Mouse (Mus musculus): ENCODE measurements around the gene Pth2. TPM values are rescaled to one million over a fixed set of nuclear protein-coding genes. Genes with fewer than 3 reads are reported as not detected.

Gene Pth2
- polyA plus RNA-seq, 1 experiment from 2014 or later: 2.1 TPM

DNA sequence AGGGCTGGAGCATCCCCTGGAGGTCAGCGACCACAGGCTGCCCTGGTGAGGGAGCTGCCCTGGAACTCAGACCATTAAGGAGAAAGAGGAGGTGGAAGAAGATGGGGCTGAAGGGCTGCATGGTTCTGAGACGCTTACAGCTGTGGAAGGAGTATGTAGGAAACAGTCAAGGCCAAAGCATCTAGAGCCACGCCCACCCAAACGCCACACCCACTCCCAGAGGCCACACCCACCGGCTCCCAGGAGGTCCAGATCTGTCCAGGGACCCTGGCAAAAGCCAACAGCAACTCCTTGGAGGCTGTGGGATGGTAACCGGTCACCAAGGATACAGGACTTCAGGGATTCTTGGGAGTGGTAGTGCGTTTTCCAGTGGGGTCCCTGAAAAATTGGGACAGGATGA, 2.2 kb upstream of the Pth2 start:
- Histone ChIP-seq H3K27me3 (peaks cover 99% of the 10 kb centered on the region), H3K9me3 (no peaks in the 10 kb centered on the region), H3K4me2 (replicated peaks) (no peak overlapping the region), H3K4me3 (replicated peaks) (no peak overlapping the region), H3K27ac (no peak overlapping the region), H3K4me1 (replicated peaks) (peaks cover 39% of the 10 kb centered on the region), H3K36me3 (no peaks in the 10 kb centered on the region), H3K9ac (replicated peaks) (no peak overlapping the region)
- WGBS: 16% methylated on average over 7 of the region's 7 CpGs
- no peak for ATAC-seq

DNA sequence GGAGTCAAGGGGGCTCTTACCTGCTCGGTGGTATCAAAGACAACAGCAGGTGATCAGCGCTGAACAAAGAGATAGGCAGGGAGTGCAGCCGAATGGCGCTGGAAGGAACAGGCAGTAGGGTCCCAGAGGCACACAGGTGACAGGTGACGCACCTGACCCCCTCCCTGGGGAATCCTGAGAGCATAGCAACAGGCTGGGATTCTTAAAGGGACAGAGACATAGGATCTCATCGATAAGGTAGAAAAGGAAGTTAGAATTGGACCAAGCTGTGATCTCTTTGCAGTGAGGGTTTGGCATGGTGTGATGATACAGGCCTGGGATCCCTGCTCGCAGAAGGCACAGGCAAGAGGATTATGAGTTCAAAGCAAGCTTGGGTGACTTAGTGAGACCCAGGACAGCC, 1.3 kb upstream of the Pth2 start, which contains the start of gene Gfy:
Gene Gfy, minus strand, starts transcription at position 101 of the 400 bp plus-strand sequence.
- Histone ChIP-seq H3K9ac (replicated peaks) (no peak within 1 kb of the TSS), H3K27ac (no peak within 1 kb of the TSS), H3K9me3 (no peaks in the 10 kb centered on the region), H3K4me1 (replicated peaks) (peaks cover 40% of the 10 kb centered on the region), H3K4me2 (replicated peaks) (no peak within 1 kb of the TSS), H3K27me3 (peaks cover 100% of the 10 kb centered on the region), H3K36me3 (no peaks in the 10 kb centered on the region), H3K4me3 (replicated peaks) (no peak within 1 kb of the TSS)
- WGBS: 21% methylated on average over 7 of the region's 7 CpGs
- ATAC-seq: no peak

DNA sequence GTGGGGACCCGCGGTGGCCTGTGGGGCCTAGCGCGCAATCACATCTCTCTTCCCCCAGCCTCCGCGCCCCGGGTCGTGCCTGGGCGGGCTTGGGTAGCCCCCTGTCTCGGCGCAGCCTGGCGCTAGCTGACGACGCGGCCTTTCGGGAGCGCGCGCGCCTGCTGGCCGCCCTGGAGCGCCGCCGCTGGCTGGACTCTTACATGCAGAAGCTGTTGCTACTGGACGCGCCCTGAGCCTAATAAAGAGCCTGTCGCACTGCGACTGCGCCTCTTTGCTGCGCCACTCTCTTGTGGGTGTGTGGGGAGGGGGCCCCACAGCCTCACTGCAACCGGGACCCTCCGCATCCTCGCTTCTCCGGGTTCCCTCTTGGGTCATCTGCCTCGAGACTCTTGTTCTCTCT, 745 bp downstream of the Pth2 start:
- no peaks in the 10 kb centered on the region for H3K36me3 ChIP-seq
- H3K9me3 ChIP-seq: no peaks in the 10 kb centered on the region
- H3K9ac ChIP-seq (replicated peaks): no peak overlapping the region; the same call in 1 of the 2 replicates
- H3K27me3 ChIP-seq: peaks cover 98% of the 10 kb centered on the region
- no peak overlapping the region for H3K27ac ChIP-seq
- WGBS: 4% methylated on average over 35 of the region's 35 CpGs
- ATAC-seq: 0 out of 2 replicates have a peak, but pooled peaks have one; percentile 5
- peaks cover 44% of the 10 kb centered on the region for H3K4me1 ChIP-seq (replicated peaks)
- H3K4me3 ChIP-seq (replicated peaks): peak overlapping the region; percentile 33
- H3K4me2 ChIP-seq (replicated peaks): peak overlapping the region; percentile 55

DNA sequence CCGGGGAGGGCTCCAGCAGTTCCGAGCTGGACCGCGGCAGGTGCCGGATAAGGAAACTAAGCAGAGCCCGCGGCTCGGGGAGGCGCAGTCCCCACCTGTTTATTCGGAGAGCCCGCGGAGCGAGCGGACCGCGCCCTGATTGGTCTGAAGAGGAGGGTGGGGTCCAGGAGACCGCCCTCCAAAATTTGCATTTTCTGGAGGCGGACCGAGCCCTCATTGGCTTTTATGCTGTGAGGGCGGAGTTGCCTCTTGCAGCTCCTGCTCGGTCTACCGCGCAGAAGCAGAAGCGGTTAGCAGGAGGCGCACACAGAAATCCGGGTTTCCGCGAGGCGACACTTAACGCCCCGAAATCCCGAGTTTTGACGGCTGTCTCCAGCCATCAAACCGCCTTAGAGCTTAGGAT, 1.4 kb downstream of the Pth2 start:
- Histone ChIP-seq H3K4me3 (replicated peaks) (peak overlapping the region; percentile 33), H3K9me3 (no peaks in the 10 kb centered on the region), H3K4me1 (replicated peaks) (peaks cover 41% of the 10 kb centered on the region), H3K27ac (no peak overlapping the region), H3K36me3 (no peaks in the 10 kb centered on the region), H3K9ac (replicated peaks) (peak overlapping the region; percentile 49), H3K4me2 (replicated peaks) (peak overlapping the region; percentile 55), H3K27me3 (peaks cover 98% of the 10 kb centered on the region)
- ATAC-seq: peak; percentile 83
- WGBS: under 1% methylated on average over 34 of the region's 34 CpGs

DNA sequence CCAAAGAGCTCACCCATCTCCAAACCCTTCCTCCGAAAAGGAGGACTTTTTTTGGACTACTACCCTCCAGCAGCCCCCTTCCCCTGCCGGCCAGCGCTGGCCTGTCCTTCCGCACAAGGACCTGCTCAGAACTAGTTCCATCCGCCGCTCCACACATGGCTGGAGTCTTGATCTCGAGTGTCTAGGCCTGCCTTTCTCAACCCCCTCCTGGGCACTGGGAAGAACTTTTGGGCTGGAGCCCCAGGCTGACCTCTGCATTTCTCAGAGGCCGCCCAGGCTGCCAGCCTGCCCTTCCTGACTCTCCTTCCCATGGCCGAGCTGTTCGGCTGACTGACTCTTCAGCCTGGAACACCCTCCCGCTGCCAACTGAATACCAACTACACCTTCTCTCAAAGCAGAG, 1.8 kb downstream of the Pth2 start:
- Histone ChIP-seq H3K4me2 (replicated peaks) (peak overlapping the region; percentile 55), H3K27ac (no peak overlapping the region), H3K4me3 (replicated peaks) (peak overlapping the region; percentile 33), H3K27me3 (peaks cover 94% of the 10 kb centered on the region), H3K36me3 (no peaks in the 10 kb centered on the region), H3K9ac (replicated peaks) (peak overlapping the region; percentile 49), H3K9me3 (no peaks in the 10 kb centered on the region), H3K4me1 (replicated peaks) (peaks cover 41% of the 10 kb centered on the region)
- 14% methylated on average over 11 of the region's 11 CpGs for WGBS
- peak; percentile 44 for ATAC-seq

DNA sequence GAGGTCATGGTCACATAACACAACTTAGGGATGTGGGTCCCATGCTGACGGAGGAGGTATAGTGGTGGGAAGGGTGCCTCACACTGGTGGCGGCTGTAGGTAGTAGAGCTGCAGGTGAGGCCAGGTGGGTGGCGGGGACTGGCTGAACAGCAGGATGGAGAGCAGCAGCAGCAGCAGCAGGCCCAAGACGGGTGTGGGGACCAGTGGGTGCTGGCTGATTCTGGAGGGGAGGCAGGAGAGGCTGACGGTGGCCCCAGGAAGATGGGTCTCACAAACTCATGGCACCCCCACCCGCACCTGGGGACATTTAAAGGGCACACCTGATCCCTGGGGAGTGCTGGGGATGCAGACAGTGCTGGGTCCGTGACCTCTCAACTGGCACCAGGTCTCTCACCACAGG, 2.9 kb downstream of the Pth2 start:
- peaks cover 87% of the 10 kb centered on the region for H3K27me3 ChIP-seq
- no peak for ATAC-seq
- H3K36me3 ChIP-seq: no peaks in the 10 kb centered on the region
- H3K4me3 ChIP-seq (replicated peaks): no peak overlapping the region
- H3K9me3 ChIP-seq: no peaks in the 10 kb centered on the region
- H3K4me2 ChIP-seq (replicated peaks): no peak overlapping the region
- H3K27ac ChIP-seq: no peak overlapping the region
- peaks cover 41% of the 10 kb centered on the region for H3K4me1 ChIP-seq (replicated peaks)
- H3K9ac ChIP-seq (replicated peaks): no peak overlapping the region
- WGBS: 65% methylated on average over 7 of the region's 7 CpGs

DNA sequence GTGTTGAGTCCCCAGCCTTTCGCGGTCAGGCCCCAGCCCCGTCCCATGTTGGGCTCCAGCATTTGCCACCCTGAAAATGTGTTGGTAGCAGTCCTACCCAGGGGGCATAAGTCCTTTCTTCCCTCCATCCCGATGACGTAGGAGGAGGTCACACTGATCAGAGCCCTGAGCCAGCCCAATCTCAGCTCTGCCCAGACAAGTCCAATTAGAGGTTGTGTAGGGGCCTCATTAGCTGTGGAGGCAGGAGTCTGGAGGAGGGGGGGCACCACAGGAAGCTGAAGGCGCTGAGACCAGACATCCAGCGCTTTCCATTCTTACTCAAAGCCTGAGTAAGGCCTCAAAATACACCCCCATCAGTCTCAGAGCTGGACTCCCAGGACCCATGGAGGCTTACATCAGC, 5.1 kb downstream of the Pth2 start:
- Histone ChIP-seq H3K4me3 (replicated peaks) (no peak overlapping the region), H3K27ac (no peak overlapping the region), H3K9ac (replicated peaks) (no peak overlapping the region), H3K36me3 (no peaks in the 10 kb centered on the region), H3K4me1 (replicated peaks) (peaks cover 39% of the 10 kb centered on the region), H3K9me3 (no peaks in the 10 kb centered on the region), H3K27me3 (peaks cover 85% of the 10 kb centered on the region), H3K4me2 (replicated peaks) (no peak overlapping the region)
- no peak for ATAC-seq
- WGBS: 69% methylated on average over 7 of the region's 7 CpGs

DNA sequence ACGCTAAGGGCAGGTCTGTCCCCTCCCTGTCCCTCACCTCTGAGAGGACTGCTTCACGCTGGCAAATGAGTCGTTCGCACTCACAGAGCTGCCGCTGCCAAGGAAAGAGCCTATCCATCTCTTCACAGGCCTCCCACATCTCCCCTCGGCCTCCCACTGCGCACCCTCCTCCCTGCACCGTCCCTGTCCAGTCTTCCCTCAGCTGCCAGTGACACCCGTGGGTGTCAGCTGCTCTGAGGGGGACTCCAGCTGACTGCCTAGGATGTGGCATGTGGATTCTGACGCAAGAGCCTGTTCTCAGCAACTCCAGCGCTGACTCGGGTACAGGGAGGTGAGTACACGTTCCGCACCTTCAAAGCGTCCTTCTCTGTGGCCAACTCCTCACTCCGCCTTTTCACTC, 8.8 kb downstream of the Pth2 start:
- no peaks in the 10 kb centered on the region for H3K9me3 ChIP-seq
- no peaks in the 10 kb centered on the region for H3K36me3 ChIP-seq
- H3K27ac ChIP-seq: no peak overlapping the region
- H3K4me2 ChIP-seq (replicated peaks): no peak overlapping the region
- peaks cover 53% of the 10 kb centered on the region for H3K27me3 ChIP-seq
- no peak overlapping the region for H3K4me3 ChIP-seq (replicated peaks)
- peaks cover 24% of the 10 kb centered on the region for H3K4me1 ChIP-seq (replicated peaks)
- 71% methylated on average over 16 of the region's 16 CpGs for WGBS
- no peak overlapping the region for H3K9ac ChIP-seq (replicated peaks)
- ATAC-seq: no peak

DNA sequence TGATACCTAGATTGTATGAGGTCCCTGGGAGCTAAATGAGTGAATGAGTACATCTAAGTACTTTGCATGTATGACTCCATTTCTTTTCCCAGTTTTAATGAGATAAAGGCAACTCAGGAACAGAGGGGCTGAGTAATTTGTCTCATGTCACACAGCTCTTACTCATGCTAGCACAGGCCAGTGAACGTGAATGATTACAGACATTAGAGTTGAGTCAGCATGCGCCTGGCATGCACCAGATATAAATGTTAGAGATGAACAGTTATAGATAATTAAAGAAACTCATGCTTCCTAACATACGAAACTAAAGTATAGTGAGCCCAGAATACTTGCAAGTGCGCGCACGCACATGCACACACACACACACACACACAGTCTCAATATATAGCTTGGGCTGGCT, 9.4 kb downstream of the Pth2 start:
- Histone ChIP-seq H3K4me3 (replicated peaks) (no peak overlapping the region), H3K27me3 (peaks cover 51% of the 10 kb centered on the region), H3K27ac (no peak overlapping the region), H3K9me3 (no peaks in the 10 kb centered on the region), H3K4me2 (replicated peaks) (no peak overlapping the region), H3K4me1 (replicated peaks) (peaks cover 20% of the 10 kb centered on the region), H3K36me3 (no peaks in the 10 kb centered on the region), H3K9ac (replicated peaks) (no peak overlapping the region)
- no peak for ATAC-seq
- 93% methylated on average over 6 of the region's 6 CpGs for WGBS

DNA sequence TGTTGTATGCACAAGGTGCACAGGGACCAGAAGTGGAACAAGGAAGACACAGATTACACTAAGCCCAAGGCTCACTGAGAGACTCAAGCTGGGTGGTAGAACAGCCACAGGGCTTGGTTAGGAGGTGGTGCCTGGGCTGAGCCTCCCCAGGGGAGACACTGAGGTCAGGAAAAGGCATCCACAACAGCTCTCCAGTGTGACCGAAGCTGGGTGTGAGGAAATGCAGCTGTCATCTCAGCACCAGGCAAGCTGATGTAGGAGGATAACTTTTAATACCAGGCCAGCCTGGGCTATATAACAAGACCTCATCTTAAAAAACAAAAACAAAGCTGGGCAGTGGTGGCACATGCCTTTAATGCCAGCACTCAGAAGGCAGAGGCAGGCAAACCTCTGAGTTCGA, 10.4 kb downstream of the Pth2 start:
- no peaks in the 10 kb centered on the region for H3K9me3 ChIP-seq
- no peak overlapping the region for H3K4me3 ChIP-seq (replicated peaks)
- H3K4me1 ChIP-seq (replicated peaks): peaks cover 14% of the 10 kb centered on the region
- H3K27ac ChIP-seq: no peak overlapping the region
- no peak overlapping the region for H3K9ac ChIP-seq (replicated peaks)
- WGBS: 87% methylated on average over 2 of the region's 2 CpGs
- H3K4me2 ChIP-seq (replicated peaks): no peak overlapping the region
- ATAC-seq: no peak
- H3K36me3 ChIP-seq: no peaks in the 10 kb centered on the region
- H3K27me3 ChIP-seq: peaks cover 42% of the 10 kb centered on the region

DNA sequence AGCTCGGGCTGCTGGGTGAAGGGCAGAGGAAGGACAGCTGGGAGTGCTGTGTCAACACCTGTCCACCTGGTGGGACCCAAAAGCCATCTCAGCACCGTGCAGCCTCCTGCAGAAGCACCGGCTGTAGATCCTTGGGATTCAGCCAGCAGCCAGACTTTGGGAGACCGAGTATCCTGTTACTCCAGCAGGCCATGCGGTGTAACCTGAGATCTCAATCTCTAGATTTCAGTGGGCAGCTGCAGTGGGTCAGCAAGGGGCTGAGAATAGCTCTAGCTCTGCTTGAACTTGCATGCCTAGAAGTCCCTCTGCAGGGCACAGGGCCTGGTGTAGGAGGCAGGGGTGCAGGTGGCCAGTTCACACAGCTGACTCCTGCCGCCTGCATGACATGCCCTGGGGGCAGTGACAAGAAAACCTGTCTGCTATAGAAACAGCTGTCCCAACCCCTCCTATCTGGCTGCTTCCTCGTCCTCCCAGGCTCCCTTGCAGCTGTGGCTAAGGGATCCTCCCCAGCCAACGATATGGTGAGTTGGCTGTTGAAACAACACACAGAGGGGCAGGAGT, 11.1 kb downstream of the Pth2 start:
- WGBS: 29% methylated on average over 8 of the region's 8 CpGs
- H3K36me3 ChIP-seq: no peaks in the 10 kb centered on the region
- no peak overlapping the region for H3K27ac ChIP-seq
- peaks cover 12% of the 10 kb centered on the region for H3K4me1 ChIP-seq (replicated peaks)
- no peak overlapping the region for H3K4me2 ChIP-seq (replicated peaks)
- peaks cover 35% of the 10 kb centered on the region for H3K27me3 ChIP-seq
- H3K4me3 ChIP-seq (replicated peaks): no peak overlapping the region
- no peak for ATAC-seq
- 0 out of 2 replicates have a peak overlapping the region, but pooled peaks have one; percentile 12 for H3K9ac ChIP-seq (replicated peaks)
- no peaks in the 10 kb centered on the region for H3K9me3 ChIP-seq

DNA sequence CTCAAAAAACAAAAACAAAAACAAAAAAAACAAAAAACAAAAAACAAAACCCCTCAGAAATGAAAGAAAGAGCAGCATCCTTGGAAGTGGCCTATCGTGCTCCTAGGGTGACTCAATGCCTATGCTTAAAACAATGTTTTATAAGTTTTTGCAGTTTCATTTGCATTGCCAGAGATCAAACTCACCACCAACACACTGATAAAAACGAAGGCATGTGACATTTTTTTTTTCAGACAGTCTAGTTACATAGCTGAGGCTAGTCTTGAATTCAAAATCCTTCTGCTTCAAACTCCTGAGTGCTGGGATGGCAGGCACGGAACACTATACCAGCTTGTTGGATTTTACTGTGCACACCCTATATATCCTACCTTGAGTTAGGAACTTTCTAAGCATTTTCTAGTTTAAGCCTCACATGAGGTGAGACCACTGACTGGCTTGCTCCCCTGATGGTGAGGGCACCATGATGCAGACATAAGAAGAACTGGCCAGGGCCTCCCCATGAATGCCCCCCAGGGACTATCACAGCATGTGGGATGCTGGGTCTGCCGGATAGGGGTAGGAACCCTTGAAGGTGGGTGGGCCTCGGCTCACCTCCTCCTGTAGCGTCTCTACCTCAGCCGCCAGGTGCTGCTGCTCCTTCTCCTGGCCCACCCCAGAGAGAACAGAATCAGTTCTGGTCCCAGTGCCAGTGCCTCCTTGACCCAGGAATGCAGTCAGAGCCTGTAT, 12.0 kb downstream of the Pth2 start:
- Histone ChIP-seq H3K27ac (no peak overlapping the region), H3K4me2 (replicated peaks) (no peak overlapping the region), H3K9ac (replicated peaks) (0 out of 2 replicates have a peak overlapping the region, but pooled peaks have one; percentile 19), H3K27me3 (peaks cover 32% of the 10 kb centered on the region), H3K4me1 (replicated peaks) (peaks cover 12% of the 10 kb centered on the region), H3K9me3 (no peaks in the 10 kb centered on the region), H3K36me3 (no peaks in the 10 kb centered on the region), H3K4me3 (replicated peaks) (no peak overlapping the region)
- no peak for ATAC-seq
- whole genome bisulfite sequencing: 87% methylated on average over 7 of the region's 7 CpGs
